Mouse (Mus musculus) MEL (cell line): ENCODE measurements around the gene Atpif1.

Experiments
- CTCF ChIP-seq, 3 experiments: IDR thresholded peaks in 2 of 3; conservative IDR thresholded peaks in 1 of 3; 2 replicates each; pipeline ENCODE4 v1.5.1; 2011 to 2012; ENCODE audit warnings: low read length in 3 of 3, low read depth in 2 of 3, mild to moderate bottlenecking in 2 of 3, improper control_type of control experiment in 1 of 3, inconsistent platforms in 1 of 3, mixed read lengths in 1 of 3, moderate library complexity in 1 of 3; ENCODE audit not compliant: control insufficient read depth in 1 of 3, insufficient read depth in 1 of 3, poor library complexity in 1 of 3, severe bottlenecking in 1 of 3
- JUND ChIP-seq: IDR thresholded peaks from 2 replicates; pipeline ENCODE4 v1.6.1; 2011; ENCODE audit warnings: low read depth, mild to moderate bottlenecking, improper control_type of control experiment, low read length
- KAT2A ChIP-seq: conservative IDR thresholded peaks from 2 replicates; pipeline ENCODE4 v1.6.1; 2012; ENCODE audit warnings: low read depth, low read length, improper control_type of control experiment, inconsistent platforms
- TBP ChIP-seq: IDR thresholded peaks from 2 replicates; pipeline ENCODE4 v1.8.0; 2011; ENCODE audit warnings: low read depth, low read length, improper control_type of control experiment

GRCm38 (mm10) chr4:132503344-132503743 lies 30.1 kb downstream of the Atpif1 start:
- TF ChIP-seq JUND (no peak), CTCF (IDR thresholded peaks at IDR 0.05 in 2 of 3, conservative IDR thresholded peaks at IDR 0.05 in 1 of 3; ENCODE audit: control insufficient read depth in 1 of 3, insufficient read depth in 1 of 3, low read depth in 2 of 3, low read length in 3 of 3, poor library complexity in 1 of 3, severe bottlenecking in 1 of 3) (no peak), KAT2A (no peak), TBP (no peak)
